Mouse (Mus musculus) brain, embryonic 18.5 days (tissue): ENCODE measurements around the gene Cela1.

Source experiments
- DNase-seq: peaks from one replicate; pipeline ENCODE4 v3.0.0-alpha.2; 2012; ENCODE audit warnings: low read depth, low spot score

Gene Cela1

DNA sequence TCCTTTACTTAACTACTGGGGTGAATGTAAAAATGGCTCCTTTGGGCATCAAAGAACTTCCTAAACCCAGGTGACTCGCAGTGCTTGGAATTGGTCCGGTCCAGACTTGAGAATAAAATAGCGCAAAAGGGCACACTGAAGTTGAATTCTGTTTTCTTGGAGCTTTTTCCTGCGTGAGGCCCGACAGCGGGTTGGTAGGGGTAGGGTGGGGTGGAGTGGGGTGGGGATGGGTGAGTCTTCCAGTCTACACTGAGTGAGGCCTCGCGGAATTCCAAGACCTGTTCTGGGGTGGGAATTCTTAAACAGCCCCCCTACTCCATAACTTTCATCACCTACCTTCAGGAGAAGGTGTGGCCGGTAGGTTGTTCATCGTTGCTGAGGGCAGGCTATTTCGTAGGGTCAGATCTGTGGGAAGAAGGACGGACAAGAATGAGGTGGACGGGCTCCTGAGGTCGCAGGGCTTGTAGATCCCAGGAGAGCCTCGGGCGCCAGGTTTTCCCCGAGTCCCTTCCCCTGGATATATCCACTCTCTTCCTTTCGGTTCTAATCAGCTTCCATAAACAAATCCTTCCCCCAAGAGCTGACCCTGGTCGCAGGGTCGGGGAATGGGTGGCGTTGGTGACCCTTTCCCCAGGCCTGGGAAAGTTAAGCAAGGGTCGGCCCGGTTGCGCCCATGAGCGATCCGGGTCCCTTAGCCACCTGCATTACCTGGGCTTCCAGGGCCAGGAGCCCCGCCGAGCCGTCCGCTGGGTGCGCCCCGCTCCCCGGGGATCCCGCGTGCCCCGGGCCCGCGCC is 51.7 kb downstream of the Cela1 start:
- no peak for DNase-seq

DNA sequence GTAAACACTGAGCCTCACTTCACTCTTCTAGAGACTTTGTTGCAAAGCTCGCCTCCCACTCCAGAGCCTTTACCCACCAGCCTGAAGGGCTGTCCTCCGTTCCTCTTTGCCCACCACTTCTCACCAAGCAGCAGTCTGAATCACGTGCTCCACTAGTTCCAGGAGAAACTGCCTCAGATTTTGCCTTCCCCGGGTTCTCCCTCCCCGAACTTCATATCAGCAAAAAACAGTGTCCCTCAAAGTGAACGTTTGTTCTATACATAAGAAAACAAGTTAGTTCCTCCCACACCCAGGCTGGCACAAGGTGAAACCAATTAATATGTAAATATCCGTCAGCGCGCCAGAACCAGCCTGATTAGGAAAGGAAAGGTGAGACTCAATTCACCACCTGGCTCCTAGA is 52.5 kb downstream of the Cela1 start:
- DNase-seq = no peak

DNA sequence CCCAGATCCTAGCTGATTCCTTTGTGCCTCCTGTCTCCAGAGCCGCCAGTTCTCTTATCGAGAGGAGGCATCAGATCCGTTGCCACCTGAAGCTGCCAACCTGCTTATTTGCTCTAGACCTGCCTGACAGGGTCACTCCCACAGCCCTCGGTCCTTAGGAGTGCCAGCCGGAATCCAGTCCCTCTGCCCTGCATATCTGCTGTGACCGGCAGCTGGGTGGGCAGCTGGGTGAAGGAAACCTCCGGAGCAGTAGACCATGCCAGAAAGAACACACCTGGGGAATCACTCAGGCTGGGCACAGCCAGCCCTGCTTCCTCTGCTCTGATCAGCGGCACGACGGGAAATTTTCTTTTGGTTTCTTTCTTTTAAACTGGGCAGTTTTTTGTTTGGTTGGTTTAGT is 54.4 kb downstream of the Cela1 start:
- no peak for DNase-seq

DNA sequence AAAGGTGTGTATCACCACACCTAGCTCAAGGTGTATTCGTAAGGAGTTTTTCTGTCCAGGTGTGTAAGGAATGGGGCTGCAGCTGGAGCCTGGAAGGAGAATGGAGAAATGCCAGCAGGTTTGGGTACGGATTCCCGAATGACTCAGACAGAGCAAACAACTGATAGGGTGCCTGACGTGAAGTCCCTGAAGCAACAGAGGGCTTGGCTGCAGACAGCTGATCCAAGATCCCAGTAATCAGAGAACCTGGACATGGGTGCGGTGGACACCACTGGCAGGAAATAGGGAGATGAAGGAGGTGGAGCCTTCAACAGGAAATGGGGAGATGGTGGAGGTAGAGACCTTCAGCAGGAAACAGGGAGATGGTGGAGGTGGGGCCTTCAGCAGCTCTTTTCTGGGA is 55.4 kb downstream of the Cela1 start:
- DNase-seq = no peak

DNA sequence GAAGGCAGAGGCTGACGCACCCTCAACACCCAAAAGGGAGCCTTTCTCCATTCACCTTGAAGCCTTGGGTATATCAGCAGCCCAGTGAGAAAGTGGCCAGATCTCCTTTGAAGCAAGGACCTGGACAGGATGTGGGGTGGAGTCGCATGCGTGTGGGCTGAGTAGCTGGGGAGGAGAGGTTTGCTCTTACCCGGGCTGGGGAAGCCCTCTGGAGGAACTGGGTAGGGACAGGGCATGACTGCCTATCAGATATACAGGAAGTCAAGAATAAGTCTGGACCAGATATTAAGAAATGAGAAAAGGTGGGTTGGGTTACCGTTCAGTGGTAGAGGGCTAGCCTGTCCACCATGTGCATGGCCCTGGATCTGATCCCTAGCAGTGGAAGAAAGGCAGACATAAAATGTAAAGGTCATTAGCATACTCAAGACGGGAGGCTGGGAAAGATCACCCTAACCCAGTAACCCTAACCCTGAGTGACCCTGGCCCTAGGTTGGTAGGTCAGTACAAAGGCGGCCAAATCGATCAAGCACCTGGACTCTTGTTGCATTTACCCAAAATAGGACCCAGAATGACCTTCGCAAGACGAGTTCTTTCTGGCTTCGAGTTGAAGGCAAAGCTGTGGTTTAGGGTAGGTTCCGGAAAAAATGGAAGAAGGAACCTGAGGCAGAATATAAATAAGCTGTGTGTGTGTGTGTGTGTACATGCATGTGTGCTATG is 56.1 kb downstream of the Cela1 start:
- DNase-seq = no peak

DNA sequence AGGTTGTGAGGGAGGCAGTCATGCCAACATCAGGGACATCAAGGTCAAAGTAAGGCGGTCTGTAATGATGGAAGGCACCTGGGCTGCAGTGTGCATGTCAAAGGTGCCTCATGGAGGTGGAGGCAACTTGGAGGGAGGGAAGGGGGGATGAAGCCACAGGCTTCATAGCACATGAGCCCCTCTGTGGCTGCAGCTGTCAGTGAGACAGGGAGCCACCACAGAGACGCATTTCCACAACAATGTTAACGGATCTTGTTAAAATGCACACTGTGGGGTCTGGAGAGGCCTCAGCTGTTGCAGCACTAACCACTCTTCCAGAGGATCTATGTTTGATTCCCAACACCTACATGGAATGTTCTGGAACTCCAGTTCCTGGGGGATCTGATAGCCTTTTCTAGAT is 57.6 kb downstream of the Cela1 start:
- no peak for DNase-seq

DNA sequence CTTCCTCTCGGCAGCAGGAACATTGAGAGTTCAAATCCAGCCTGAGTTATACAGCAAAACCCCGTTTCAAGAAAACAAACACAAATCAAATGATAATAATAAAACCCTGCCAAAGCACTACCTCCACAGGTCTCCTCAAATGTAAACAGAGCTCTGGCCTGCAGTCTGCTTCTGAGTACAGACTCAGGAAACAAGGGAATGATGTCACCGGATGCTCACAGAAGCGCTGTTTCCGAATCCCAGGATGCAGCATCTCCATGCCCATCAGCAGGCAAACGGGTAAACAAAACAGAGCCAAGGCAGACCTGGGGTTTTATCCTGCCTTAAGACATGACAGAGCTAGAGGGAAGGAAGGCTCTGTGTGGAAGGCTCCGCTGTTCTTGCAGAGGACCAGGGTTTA is 58.9 kb downstream of the Cela1 start:
- DNase-seq = no peak

DNA sequence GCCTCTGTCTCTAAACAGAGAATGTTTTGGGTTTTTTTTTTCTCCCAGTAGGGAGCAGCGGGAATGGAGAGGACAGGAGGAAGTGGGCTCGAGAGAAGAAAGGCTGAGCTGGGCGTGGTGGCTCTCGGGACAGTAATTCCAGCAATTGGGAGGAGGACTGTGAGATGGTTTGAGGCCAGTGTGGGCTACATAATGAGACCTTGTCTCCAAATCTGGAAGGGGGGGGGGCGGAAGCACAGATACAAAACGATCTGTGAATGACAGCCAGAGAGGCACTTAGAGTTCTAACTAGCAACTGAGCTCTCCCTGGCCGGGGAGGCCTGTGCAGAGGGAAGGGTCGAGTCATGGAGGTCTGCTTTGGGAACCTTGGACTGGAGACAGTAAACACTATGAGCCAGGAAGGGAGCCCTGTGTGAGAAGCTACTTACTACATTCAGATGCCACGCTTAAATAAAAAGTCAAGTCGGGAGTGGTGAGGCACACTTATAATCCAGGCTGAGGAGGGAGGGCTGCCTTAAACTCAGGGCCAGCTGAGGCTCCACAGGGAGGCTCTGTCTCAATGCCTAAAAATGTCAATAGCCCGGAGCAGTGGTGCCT is 59.8 kb downstream of the Cela1 start:
- no peak for DNase-seq

DNA sequence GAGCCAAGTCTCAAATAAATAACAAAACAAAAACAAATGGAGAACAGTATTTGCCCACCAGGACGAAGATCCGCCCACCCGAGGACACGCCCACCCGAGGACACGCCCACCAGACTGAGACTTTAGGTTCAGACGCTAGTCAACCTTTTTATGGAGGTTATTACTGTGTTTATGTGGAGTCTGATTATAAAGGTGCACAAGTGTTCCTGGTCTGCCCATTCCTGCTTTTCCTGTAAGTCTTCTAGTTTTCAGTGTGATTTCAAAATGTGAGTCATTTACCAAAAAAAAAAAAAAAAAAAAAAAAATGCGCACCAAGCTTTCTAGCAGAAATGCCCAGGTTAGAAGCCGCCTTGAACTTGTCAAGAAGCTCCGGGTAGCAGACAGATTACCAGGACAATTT is 60.4 kb downstream of the Cela1 start:
- no peak for DNase-seq

DNA sequence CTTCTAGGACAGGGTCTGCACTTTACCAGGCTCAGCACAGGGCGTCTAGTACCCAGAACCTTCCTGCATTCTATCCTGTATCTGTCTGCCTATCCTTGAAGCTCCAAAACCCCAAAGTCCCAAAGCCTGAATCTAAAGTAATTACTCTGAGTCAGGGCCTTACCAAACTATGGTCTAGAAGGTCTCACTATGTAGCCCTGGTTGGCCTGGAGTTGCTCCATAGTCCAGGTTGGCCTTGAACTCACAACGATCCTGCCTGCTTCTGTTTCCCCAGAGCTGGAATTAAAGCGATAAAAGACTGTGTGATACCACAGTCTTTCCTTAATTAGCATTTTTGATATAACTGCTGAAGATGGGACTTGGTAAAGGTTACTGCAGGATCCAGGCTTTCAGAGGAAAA is 63.3 kb downstream of the Cela1 start:
- DNase-seq = no peak
